Mouse (Mus musculus) frontal cortex, postnatal 14 days (tissue): ENCODE results near the gene Zgrf1.

ENCODE experiments used
- DNase-seq, 2 experiments: peaks; one replicate each; pipeline ENCODE4 v3.0.0; 2022; ENCODE audit warnings: low spot score in 2 of 2

Gene Zgrf1

DNA sequence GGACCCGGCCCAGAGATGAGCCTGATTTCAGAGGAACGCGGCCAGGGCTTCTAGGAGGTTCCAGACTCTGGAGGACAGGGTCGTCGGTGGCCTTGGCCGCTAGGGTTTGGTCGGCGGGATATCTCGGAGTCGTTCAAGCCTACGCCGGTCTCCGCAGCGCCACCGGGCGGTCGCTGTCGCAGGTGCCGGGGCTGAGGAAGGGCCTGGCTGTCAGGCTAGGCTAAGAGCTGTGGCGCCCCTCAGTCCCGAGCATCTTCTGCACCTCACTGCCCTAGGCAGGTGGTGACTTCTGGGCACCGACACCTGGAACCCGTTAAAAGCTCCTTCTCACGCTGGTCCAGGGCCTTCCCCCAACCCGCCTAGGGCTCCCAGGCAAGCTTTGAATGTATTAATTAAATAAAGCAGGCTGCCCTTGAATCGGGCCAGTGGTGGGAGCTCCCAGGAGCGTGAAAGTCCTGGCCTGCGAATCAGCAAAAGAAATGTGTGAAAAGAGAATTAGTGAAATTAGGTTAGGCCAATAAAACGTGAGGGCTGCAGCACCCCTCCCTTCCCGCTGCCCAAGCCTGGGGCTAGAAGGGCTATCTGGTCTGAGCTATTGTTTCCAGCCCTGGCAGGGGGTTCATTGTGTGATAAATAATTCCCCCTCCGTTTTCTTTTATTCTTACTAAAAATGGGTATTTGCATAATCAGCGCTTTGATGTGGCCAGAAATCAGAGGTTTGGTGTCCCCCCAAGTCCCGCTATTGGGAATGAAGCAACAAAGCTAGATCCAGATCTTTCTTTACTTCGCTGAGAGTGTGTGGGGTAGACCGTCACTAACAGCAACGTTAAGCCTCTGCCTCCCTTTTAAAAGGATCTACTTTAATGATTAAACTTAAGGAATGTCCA is 86.8 kb downstream of the Zgrf1 start:
- DNase-seq = no peak

DNA sequence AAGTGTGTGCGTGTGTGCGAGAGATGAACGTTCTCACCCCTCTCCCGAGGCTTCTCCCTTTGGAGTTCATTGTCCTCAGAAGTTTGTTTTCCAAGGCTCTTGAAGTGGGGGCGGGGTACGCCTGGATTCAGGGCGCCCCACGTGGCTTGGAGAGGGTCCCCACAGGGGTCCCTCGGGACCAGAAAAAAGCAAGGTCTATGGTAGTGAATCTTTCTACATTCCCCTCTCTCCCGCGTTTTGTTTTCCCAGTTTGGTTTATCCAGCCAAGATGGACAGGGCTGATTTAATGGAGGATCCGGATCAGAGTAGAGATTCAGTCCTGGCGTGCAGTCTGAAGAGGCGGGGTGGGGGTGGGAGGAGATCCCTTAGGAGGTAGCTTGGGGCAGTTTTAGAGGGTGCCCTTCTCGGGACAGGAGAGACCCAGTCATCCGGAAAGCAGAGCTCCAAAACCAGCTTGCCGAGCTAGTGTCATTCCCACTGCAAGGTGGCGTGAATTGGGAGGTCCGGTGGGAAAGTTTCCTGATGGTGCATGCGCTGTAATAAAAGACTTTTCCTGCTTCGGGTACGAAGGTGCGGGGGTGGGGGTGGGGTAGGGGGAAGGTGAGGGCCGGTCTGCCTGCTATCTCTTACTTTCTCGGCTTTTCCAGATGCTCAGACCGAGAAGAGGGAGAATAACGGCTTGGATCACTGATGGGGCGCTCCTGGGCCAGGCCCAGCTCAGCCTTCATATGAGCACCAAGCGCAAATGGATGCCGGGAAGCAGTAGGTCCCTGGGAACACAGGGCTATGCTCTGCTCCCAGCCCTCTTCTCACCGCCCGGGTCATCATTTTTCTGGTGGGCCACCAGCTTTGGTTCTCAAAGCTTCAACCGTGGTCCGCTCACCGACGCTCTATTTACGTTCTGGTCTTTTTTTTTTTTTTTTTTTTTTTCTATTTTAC is 87.7 kb downstream of the Zgrf1 start:
- no peak for DNase-seq

- no peak for DNase-seq
Measured at GRCm38 (mm10) chr3:127642211-127642610, 88.9 kb downstream of the Zgrf1 start.

- DNase-seq = no peak
Measured at GRCm38 (mm10) chr3:127646156-127646825, 93.0 kb downstream of the Zgrf1 start.

- DNase-seq = no peak
Measured at GRCm38 (mm10) chr3:127651742-127652653, 98.7 kb downstream of the Zgrf1 start.

- no peak for DNase-seq
Measured at GRCm38 (mm10) chr3:127660712-127661111, 107.4 kb downstream of the Zgrf1 start.

- DNase-seq = no peak
Measured at GRCm38 (mm10) chr3:127661646-127662531, 108.6 kb downstream of the Zgrf1 start.
